Mouse (Mus musculus): ENCODE results near the gene Gfap. TPM values are rescaled to one million over a fixed set of nuclear protein-coding genes. Genes with fewer than 3 reads are reported as not detected.

Gfap gene
- polyA plus RNA-seq, 1 experiment from 2014 or later, result 0.05 TPM

DNA sequence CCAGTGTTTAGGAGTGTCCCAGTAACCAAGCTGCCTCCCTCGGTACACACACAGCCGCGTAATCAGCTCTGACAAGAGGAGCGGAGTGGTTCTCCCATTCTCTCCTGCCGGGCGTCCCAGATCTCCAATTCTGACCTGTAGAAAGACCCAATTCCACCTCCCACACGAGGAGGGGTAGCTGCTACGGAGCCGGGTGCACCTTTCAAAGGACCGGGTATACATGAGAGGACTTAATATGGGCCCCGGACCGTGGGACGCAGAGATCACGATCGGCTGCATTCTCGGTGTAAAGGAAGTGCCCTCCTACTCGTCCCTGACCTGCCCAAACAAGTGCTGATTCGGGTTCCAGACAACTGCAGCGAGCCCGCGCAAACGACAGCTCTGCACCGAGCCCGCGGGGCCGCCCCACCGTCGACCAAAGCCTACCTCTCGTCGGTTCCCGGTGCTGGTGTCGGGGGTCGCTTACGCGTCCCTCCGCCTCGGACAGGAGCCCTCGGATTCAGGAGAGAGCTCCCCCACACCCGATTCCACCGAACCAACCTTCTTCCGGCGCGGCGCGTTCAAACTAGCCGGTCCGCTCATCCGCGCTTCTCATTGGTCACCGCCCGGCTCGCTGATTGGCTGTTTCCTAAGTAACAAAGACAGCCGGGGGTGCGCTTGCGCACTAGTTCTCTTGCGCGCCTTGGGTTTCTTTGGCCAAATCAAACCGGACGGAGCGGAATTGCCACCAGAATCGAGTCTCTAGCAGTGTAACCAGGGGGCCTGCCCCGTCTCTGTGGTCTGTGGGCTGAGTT lies 24.0 kb upstream of the Gfap start, which contains the start of gene Kif18b:
Kif18b (minus strand) TSS at position 568 of the 794 bp plus-strand sequence.
- Histone ChIP-seq H3K36me3 (peaks cover 19% of the 10 kb centered on the region), H3K4me3 (peak within 1 kb of the TSS; percentile 87), H3K4me1 (peaks cover 18% of the 10 kb centered on the region), H3K27me3 (ENCODE audit: insufficient read depth, poor library complexity, severe bottlenecking) (no peaks in the 10 kb centered on the region), H3K27ac (peak within 1 kb of the TSS; percentile 93), H3K9me3 (no peaks in the 10 kb centered on the region)
- whole genome bisulfite sequencing, result under 1% methylated on average over 62 of the region's 62 CpGs
- peak; percentile 99 for DNase-seq (ENCODE audit: low spot score)

DNA sequence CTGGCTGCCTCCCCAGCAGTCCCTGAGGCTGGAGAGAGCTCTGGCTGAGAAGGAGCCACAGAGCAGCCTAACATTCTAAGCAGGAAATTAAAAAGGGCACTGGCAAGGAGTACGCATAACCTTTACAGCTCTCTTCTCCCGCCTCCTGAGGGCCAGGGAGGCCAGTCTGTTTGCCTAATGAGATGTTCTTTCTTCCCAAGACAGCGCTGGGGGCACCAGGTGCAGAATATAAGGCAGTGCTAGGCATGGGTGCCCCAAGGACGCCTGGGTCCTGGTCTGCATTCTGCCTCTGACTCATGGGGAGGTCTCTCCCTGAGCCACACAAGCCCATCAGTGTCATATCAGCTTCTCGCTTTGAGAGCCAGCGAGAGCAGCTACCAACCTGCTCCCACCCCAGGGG lies 20.8 kb upstream of the Gfap start:
- Histone ChIP-seq H3K36me3 (peaks cover 20% of the 10 kb centered on the region), H3K9me3 (no peaks in the 10 kb centered on the region), H3K4me1 (peaks cover 18% of the 10 kb centered on the region), H3K27ac (no peak overlapping the region), H3K27me3 (ENCODE audit: insufficient read depth, poor library complexity, severe bottlenecking) (no peaks in the 10 kb centered on the region), H3K4me3 (no peak overlapping the region)
- WGBS, result 81% methylated on average over 6 of the region's 6 CpGs
- peak; percentile 53 for DNase-seq (ENCODE audit: low spot score)

DNA sequence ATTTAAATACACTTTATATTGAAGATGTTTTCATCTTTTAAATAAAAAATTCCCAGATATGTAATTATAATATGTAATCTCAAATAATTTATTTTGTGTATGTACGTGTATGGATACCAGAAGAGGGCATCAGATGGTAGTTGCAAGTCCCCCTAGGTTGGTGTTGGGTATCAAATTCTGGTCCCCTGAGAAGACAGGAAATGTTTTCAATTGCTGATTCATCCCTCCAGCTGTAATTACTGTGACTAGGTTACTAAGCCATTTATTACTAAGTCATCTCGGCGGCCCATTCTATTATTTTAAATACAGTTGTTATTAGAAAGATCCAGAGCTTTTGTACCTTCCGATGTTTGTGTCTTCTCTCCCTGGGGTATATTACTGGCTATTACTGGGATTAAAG lies 17.4 kb upstream of the Gfap start:
- peaks cover 8% of the 10 kb centered on the region for H3K4me1 ChIP-seq
- WGBS, result 94% methylated on average over 4 of the region's 4 CpGs
- no peak overlapping the region for H3K4me3 ChIP-seq
- no peaks in the 10 kb centered on the region for H3K27me3 ChIP-seq (ENCODE audit: insufficient read depth, poor library complexity, severe bottlenecking)
- no peak for DNase-seq (ENCODE audit: low spot score)
- no peaks in the 10 kb centered on the region for H3K9me3 ChIP-seq
- no peak overlapping the region for H3K27ac ChIP-seq
- H3K36me3 ChIP-seq, result peaks cover 54% of the 10 kb centered on the region

DNA sequence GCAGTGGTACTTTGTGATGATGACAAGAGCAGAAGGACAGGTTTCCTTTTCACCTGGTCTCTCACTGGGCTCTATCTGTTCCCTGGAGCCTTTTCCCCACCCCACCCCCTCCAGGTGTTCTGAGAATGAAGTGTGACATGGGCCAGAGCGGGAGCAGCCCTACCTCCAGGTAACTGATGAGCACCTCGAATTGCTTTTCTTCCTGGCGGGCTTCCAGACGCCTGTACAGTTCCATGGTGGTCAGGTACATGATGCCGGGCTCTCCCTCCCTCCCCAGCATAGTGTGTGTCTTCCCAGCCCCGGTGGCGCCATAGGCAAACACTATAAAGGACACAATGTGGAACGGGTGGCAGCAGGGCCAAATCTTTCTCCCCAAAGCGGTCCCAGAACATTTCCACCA lies 14.7 kb upstream of the Gfap start:
- Histone ChIP-seq H3K9me3 (no peaks in the 10 kb centered on the region), H3K4me3 (no peak overlapping the region), H3K27ac (no peak overlapping the region), H3K27me3 (ENCODE audit: insufficient read depth, poor library complexity, severe bottlenecking) (no peaks in the 10 kb centered on the region), H3K4me1 (no peaks in the 10 kb centered on the region), H3K36me3 (peaks cover 62% of the 10 kb centered on the region)
- 90% methylated on average over 9 of the region's 9 CpGs for WGBS
- peak; percentile 68 for DNase-seq (ENCODE audit: low spot score)

DNA sequence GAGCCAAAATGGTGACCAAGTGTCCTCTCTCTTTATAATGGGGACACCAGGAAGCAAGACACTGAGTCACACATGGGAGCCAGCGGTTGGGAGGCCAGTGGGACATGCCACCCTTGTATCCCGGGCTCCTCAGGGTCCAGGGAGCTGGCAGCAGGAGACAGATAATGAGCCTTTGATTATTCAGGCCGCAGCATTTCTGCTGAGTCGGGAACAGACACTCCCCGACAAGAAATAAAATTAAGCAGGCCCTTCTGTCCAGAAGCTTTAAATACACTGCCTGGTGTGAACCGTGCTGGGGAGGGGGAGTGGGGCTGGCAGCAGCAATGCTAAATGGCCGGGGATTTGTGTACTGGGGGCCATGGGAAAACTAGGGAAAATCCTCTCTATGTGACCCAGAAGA lies 10.7 kb upstream of the Gfap start:
- peaks cover 98% of the 10 kb centered on the region for H3K36me3 ChIP-seq
- no peak overlapping the region for H3K4me3 ChIP-seq
- no peaks in the 10 kb centered on the region for H3K9me3 ChIP-seq
- peak; percentile 68 for DNase-seq (ENCODE audit: low spot score)
- H3K4me1 ChIP-seq, result no peaks in the 10 kb centered on the region
- no peak overlapping the region for H3K27ac ChIP-seq
- WGBS, result 86% methylated on average over 7 of the region's 7 CpGs
- no peaks in the 10 kb centered on the region for H3K27me3 ChIP-seq (ENCODE audit: insufficient read depth, poor library complexity, severe bottlenecking)

DNA sequence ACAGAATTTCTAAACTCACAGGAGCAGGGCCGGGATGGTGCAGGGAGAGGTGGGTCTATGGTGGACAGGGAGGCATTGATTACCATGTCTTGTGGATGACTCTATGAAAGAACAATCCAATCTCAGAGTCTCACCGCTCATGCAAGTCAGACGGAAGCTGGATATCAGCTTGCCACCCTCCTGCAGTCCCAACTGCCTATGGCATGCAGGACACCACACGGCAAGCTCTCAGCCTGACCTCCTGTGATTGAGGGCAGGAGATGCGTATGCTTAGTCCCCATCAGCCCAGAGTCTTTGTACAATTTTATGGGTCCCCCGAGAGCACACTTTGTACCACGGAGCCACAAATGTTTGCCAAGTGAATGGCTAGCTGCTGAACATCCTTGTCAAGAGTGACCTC lies 2.9 kb upstream of the Gfap start:
- Histone ChIP-seq H3K27me3 (ENCODE audit: insufficient read depth, poor library complexity, severe bottlenecking) (peaks cover 18% of the 10 kb centered on the region), H3K4me3 (no peak overlapping the region), H3K9me3 (no peaks in the 10 kb centered on the region), H3K36me3 (peaks cover 39% of the 10 kb centered on the region), H3K27ac (no peak overlapping the region), H3K4me1 (no peaks in the 10 kb centered on the region)
- no peak for DNase-seq (ENCODE audit: low spot score)
- WGBS, result 74% methylated on average over 7 of the region's 7 CpGs

DNA sequence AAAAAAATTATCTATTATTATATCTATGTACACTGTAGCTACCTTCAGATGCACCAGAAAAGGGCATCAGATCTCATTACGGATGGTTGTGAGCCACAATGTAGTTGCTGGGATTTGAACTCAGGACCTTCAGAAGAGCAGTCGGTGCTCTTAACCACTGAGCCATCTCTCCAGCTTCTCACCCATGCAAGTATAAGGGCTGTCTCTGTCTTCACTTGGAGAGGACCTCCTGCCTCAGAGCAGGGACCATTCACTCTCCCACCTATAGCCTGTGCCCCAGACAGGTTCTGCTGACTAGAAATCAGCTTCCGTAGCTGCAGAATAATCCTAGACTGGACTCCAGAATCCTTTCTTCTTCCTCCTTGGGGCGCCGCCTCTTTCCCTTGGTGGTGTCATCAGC lies 1.4 kb upstream of the Gfap start:
- H3K27me3 ChIP-seq (ENCODE audit: insufficient read depth, poor library complexity, severe bottlenecking), result peaks cover 33% of the 10 kb centered on the region
- H3K4me3 ChIP-seq, result no peak overlapping the region
- no peak for DNase-seq (ENCODE audit: low spot score)
- WGBS, result 81% methylated on average over 5 of the region's 5 CpGs
- no peaks in the 10 kb centered on the region for H3K9me3 ChIP-seq
- H3K36me3 ChIP-seq, result peaks cover 24% of the 10 kb centered on the region
- H3K27ac ChIP-seq, result no peak overlapping the region
- peaks cover 12% of the 10 kb centered on the region for H3K4me1 ChIP-seq

DNA sequence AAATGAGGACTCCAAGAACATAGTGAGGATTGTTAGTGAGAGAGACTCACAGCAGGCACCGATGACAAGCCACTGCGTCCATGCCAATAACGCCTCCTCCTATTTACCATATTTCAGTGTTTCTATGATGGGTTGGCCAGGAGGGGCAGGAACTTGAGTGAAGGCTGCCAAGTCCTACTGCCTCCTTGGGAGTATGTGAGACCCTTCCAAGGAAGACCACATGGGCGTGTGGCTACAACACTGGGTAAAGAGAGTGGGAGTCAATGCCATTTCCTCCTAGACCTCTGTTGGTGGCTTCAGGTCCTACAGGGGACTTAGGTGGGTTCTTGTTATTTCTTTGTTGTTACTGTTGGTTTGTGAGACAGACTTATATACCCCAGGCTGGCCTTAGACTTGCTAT lies 487 bp upstream of the Gfap start:
- 55% methylated on average over 4 of the region's 4 CpGs for WGBS
- H3K27ac ChIP-seq, result no peak overlapping the region
- peaks cover 21% of the 10 kb centered on the region for H3K4me1 ChIP-seq
- H3K36me3 ChIP-seq, result peaks cover 15% of the 10 kb centered on the region
- no peaks in the 10 kb centered on the region for H3K9me3 ChIP-seq
- peaks cover 42% of the 10 kb centered on the region for H3K27me3 ChIP-seq (ENCODE audit: insufficient read depth, poor library complexity, severe bottlenecking)
- no peak for DNase-seq (ENCODE audit: low spot score)
- no peak overlapping the region for H3K4me3 ChIP-seq

DNA sequence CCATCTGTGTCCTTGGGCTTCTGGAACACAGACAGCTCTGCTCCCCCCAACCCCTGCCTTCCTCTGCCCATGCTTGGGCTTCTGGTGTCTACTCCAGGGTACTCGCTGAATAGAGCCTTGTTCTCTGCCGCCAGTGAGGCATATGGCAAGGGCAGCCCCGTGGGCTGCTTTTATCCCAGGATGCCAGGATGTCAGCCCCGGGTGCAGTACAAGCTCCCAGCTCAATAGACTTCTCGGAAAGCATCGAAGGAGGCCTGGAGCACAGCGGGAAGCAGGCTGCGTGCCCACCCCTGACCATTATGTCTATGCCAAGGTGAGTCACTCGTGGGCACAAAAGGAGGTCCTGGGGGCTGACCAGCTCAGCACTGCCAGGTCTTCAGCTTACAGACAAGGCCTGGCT lies 2.3 kb downstream of the Gfap start:
- Histone ChIP-seq H3K9me3 (no peaks in the 10 kb centered on the region), H3K4me1 (peaks cover 27% of the 10 kb centered on the region), H3K27ac (peak overlapping the region; percentile 44; the same call in 1 of the 2 replicates), H3K27me3 (ENCODE audit: insufficient read depth, poor library complexity, severe bottlenecking) (peaks cover 70% of the 10 kb centered on the region), H3K36me3 (no peaks in the 10 kb centered on the region), H3K4me3 (no peak overlapping the region)
- WGBS, result 79% methylated on average over 9 of the region's 9 CpGs
- no peak for DNase-seq (ENCODE audit: low spot score)

DNA sequence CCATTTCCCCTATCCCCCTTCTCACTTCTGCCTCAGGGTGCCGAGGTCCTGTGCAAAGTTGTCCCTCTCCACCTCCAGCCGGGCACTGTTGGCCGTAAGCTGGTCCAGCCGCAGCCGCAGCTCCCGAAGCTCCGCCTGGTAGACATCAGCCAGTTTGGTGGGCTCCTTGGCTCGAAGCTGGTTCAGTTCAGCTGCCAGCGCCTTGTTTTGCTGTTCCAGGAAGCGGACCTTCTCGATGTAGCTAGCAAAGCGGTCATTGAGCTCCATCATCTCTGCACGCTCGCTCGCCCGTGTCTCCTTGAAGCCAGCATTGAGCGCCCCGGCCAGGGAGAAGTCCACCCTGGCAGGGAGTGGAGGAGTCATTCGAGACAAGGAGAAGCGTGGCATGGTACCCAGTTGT lies 4.1 kb downstream of the Gfap start:
- Histone ChIP-seq H3K4me3 (no peak overlapping the region), H3K9me3 (no peaks in the 10 kb centered on the region), H3K27me3 (ENCODE audit: insufficient read depth, poor library complexity, severe bottlenecking) (peaks cover 82% of the 10 kb centered on the region), H3K4me1 (peaks cover 34% of the 10 kb centered on the region), H3K36me3 (no peaks in the 10 kb centered on the region), H3K27ac (0 out of 2 replicates have a peak overlapping the region, but pooled peaks have one; percentile 17)
- no peak for DNase-seq (ENCODE audit: low spot score)
- 75% methylated on average over 20 of the region's 20 CpGs for WGBS

DNA sequence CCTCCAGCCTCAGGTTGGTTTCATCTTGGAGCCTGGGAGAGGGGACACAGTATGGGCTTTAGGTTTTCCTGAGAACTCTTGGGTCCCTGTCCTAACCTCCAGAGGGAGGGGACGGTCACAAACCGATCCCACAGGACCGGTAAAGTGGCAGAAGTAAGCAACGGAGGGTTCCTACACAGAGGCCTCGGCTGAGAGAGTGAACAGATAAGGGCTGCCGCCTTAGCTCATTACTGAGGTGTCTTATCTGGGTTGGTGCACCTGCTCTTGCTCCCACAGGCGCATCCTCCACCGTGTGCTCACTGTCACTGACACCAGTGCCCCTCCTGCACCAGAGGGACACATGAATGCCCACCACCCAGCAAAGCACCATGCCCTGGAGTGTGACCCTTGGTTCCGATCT lies 4.9 kb downstream of the Gfap start:
- Histone ChIP-seq H3K27ac (no peak overlapping the region; the same call in 1 of the 2 replicates), H3K9me3 (no peaks in the 10 kb centered on the region), H3K36me3 (no peaks in the 10 kb centered on the region), H3K4me3 (no peak overlapping the region), H3K27me3 (ENCODE audit: insufficient read depth, poor library complexity, severe bottlenecking) (peaks cover 86% of the 10 kb centered on the region), H3K4me1 (peaks cover 34% of the 10 kb centered on the region)
- WGBS, result 35% methylated on average over 9 of the region's 9 CpGs
- DNase-seq (ENCODE audit: low spot score), result peak; percentile 88

DNA sequence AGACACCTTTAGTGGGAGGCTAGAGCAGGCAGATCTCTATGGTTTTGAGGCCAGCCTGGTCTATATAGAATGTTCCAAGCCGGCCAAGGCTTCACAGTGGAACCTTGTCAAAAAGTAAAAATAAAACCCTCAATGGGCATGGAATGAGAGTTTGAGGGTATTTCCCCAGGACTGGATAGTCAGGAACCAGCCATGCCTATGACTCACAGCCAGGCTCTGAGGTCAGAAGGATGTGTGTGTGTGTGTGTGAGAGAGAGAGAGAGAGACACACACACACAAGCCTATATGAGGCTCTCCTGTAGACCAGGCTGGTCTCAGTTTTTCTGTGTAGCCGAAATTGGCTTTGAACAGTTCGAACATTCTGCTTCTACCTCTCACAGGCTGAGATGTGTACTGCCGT lies 6.0 kb downstream of the Gfap start:
- WGBS, result 85% methylated on average over 4 of the region's 4 CpGs

DNA sequence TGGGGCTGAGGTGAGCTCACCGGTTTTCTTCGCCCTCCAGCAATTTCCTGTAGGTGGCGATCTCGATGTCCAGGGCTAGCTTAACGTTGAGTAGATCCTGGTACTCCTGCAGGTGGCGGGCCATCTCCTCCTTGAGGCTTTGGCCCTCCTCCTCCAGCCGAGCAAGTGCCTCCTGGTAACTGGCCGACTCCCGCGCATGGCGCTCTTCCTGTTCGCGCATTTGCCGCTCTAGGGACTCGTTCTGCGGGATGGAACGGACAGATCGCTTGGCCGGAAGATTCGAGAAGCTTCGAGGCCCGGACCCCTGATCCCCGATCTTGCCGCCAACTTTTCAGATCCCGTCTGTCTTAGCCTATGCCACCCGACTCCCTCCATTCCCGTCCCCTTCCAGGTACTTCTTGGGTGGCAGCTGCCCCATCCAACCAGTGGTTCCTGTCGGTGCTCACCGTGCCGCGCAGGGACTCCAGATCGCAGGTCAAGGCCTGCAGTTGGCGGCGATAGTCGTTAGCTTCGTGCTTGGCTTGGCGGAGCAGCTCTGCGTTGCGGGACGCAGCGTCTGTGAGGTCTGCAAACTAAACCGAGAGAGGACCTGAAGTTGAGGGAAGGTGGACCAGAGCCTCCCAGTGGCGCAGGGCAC lies 7.6 kb downstream of the Gfap start:
- peaks cover 81% of the 10 kb centered on the region for H3K27me3 ChIP-seq (ENCODE audit: insufficient read depth, poor library complexity, severe bottlenecking)
- H3K36me3 ChIP-seq, result no peaks in the 10 kb centered on the region
- H3K9me3 ChIP-seq, result no peaks in the 10 kb centered on the region
- peak; percentile 92 for DNase-seq (ENCODE audit: low spot score)
- H3K4me3 ChIP-seq, result peak overlapping the region; percentile 55
- 3% methylated on average over 43 of the region's 43 CpGs for WGBS
- peak overlapping the region; percentile 42 for H3K27ac ChIP-seq
- peaks cover 30% of the 10 kb centered on the region for H3K4me1 ChIP-seq

More for the DNA sequence above, 6.0 kb downstream of the Gfap start:
- peaks cover 85% of the 10 kb centered on the region for H3K27me3 ChIP-seq (ENCODE audit: insufficient read depth, poor library complexity, severe bottlenecking)
- no peaks in the 10 kb centered on the region for H3K9me3 ChIP-seq
- peaks cover 34% of the 10 kb centered on the region for H3K4me1 ChIP-seq
- no peak for DNase-seq (ENCODE audit: low spot score)
- no peak overlapping the region for H3K4me3 ChIP-seq
- H3K27ac ChIP-seq, result no peak overlapping the region
- H3K36me3 ChIP-seq, result no peaks in the 10 kb centered on the region
